Mouse (Mus musculus): ENCODE results near the gene Tcam1. TPM values are rescaled to one million over a fixed set of nuclear protein-coding genes. Genes with fewer than 3 reads are reported as not detected.

Tcam1 gene
- total RNA-seq, 2 experiments from 2014 or later: 0.16 to 0.20 TPM

DNA sequence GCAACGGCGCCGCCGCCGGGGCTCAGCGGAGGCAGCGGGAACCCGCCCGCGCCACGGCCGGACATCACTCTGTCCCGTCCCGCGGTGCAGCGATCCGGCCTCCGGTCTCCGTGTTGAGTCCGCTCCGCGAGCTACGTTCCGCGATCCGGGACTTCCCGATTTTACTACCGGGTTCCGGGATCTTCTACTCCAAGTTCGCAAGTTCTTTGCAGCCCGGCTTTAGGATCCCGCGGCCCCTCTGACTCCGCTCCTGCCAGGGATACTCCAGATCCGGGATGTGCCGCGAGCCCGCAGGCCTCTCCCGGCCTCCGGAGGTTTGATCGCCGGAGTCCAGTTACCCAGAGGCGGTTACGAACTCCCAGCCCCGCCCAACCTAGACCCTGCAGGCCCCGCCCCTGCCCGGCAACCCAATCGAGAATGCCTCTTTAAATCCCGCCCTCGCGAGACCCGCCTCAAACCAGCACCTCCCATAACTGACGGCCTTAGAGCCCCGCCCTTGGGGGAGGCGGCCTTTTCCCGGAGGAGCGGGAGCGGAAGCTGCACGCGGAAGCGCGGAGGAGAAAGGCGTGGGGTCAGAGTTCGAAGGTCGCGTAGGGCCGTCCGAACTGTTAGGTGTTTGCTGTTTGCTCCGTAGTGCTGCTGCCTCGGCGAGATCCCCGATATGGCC lies 3.7 kb upstream of the Tcam1 start, which contains the start of gene Smarcd2:
Smarcd2 (minus strand) TSS at position 329 of the 667 bp plus-strand sequence.
- DNase-seq (ENCODE audit: low spot score in 2 of 2): peak; percentile 98

DNA sequence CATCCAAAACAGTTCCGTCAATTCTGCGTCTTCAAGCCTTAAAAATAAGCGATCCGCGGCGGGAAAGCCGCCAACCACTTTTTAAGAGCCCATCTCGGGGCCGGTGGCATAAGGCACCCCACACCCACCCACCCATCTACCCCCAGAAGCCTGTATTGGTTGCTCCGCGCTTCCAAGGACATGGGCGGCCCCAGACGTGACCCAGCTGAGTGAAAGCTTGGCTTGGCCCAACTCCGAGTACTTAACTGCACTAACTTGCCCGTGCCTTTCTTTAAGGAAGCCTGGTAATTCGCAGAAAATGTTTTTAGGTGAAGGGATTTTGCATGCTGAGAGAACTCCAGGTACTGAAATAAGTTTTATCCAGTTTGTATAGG lies 3.2 kb upstream of the Tcam1 start:
- DNase-seq (ENCODE audit: low spot score in 2 of 2): no peak

DNA sequence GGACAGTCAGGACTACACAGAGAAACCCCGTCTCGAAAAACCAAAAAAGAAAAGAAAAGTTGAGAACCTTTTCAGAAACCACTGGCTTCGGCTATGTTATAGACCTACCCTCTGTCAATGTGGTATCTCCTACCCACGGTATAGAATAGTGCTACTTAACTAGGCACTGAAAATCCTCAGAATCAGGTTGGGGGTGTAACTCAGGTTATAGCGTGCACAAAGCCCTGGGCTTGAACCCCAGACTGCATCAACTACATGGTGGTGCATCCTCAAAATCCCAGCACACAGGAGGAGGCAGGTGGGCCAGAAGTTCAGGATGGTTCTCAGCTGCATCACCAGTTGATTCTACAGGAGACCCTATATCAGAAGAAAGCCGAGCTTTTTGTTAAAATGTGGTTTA lies 2.7 kb upstream of the Tcam1 start:
- no peak for DNase-seq (ENCODE audit: low spot score in 2 of 2)

DNA sequence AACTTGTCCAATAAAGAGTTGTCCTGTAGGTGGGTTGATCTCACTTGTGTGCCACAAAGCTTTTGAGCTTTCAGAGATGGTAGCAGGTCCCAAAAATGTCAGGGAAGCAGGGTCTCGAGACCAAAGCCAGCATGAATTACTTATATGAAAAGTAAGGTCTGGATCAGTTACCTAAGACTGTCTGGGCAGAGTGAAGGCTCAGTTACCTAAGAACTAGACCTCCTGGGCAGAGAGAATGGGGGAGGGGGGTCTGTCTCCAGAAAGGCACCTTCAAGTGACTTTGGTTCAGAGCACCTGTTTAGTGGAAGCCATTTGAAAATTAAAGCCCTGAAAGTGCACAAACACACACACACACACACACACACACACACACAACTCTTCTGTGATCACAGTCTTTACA lies 2.1 kb upstream of the Tcam1 start:
- no peak for DNase-seq (ENCODE audit: low spot score in 2 of 2)

DNA sequence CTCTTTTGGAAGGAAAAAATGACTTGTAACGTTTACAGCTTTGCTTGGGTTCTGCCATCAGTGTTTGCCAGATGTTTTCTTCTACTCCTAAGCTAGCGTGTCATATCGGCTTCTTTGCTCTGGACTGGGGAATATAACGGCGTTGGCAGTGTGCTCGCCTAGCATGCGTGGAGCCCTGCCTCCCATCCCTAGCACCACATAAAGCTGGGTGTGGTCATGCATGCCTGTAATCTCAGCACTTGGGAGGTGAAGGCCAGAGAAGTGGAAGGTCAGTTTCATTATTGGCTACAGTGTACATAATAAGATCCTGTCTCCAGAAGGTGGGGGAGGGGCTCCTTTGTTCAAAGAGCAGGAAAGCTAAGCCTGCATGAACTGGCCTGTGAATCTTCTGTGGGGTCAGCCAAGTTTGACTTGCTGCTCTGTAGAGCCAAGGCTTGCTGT lies 1.5 kb upstream of the Tcam1 start:
- no peak for DNase-seq (ENCODE audit: low spot score in 2 of 2)

DNA sequence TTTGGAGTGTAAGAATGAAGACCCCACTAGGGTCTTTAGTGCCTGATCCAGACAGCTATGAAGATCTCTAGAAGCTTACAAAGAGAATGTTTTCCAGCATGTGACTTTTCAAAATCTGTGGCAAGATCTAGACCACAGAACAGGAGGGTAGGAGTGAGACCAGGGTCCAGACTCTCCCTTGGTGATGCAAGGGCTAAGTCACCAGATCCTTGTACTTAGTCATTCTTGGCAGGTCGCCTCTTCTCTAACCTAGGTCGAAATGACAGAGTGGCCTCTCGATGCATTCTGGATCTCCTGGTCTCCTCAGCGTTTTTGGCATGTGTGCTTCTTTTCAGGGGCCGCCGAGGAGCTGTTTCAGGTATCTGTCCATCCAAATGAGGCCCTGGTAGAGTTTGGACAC lies 6.0 kb downstream of the Tcam1 start:
- DNase-seq (ENCODE audit: low spot score in 2 of 2): no peak

DNA sequence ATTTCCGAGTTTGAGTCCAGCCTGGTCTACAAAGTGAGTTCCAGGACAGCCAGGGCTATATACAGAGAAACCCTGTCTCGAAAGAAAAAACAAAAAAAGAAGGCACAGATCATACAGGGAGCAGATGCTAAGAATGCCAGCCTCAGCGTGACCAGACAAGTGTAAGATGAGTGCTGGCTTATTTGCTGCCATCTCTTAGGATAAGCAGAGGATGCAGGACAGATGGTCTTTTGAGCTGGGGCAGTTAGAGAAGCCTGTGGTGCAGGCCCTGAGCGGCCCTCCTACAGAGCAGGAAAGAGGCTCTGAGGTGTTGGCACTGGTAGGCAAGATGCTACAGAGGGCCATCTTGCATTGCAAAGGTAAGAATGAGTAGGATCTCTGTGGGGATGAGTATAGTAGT lies 6.9 kb downstream of the Tcam1 start:
- DNase-seq (ENCODE audit: low spot score in 2 of 2): no peak

DNA sequence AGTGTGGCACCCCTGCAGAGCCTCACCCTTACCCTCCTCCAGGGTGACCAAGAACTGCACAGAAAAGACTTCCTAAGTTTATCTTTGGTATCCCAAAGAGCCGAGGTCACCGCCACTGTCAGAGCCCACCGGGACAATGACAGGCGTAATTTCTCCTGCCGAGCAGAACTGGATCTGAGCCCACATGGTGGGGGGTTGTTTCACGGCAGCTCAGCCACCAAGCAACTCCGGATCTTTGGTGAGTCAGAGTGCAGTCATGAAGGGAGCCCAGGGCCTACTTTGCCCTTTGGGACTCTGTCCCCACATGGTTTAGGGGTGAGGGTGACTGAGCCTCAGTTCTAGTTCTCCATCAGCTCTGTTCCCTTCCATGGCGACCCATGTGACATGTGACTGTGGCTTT lies 7.7 kb downstream of the Tcam1 start:
- no peak for DNase-seq (ENCODE audit: low spot score in 2 of 2)

DNA sequence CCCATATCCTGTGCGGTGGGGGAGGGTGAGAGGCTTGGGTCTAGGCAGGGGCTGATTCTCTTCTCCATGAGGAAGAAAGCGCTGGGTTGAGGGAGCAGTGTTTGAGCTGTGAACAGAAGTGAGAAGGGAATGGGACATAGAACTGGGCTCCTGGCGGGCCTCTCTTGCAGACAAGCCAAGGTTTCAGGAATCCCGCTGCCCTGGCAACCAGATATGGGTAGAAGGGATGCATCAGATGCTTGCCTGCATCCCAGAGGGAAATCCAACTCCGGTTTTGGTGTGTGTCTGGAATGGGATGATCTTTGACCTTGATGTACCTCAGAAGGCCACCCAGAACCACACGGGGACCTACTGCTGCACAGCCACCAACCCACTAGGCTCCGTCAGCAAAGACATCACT lies 9.7 kb downstream of the Tcam1 start:
- DNase-seq (ENCODE audit: low spot score in 2 of 2): no peak

DNA sequence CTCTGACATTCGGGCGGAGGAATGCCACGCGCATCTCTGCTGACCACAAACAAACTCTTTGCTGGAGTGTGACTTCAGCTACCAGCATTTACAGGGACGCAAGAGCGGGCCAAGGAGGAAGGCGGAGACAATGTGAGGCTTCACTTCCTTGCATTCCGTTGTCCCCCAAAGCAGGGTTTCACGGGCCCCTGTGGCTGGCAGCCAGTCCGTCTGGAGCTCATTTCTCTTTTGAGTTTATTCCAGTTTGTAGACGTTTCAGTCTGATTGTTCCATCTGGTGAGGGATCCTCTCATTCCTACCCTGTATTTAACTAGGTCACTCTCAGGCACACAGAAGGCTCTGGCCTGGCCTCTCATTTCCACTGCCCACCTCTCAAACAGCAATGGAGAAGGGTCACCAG lies 10.5 kb downstream of the Tcam1 start:
- peak in 1 of 2 experiments; percentile 37 for DNase-seq (ENCODE audit: low spot score in 2 of 2)

DNA sequence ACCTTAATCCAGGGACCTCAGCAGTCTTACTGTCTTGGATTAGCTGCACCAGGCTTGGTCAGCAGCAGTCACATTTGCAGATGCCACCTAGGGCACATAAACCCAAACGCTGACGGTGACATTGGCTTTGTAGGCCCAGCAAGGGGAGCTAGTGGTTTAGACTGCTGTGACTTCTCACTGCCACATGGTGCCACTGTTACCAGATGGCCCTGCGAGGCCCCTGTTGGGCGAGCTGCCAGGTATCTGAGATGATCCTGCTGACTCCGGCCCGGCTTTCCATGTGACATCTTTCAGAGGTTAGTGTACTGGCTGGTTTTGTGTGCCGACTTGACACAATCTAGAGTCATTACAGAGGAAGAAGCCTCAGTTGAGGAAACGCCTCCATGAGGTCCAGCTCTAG lies 12.9 kb downstream of the Tcam1 start:
- DNase-seq (ENCODE audit: low spot score in 2 of 2): peak; percentile 47 to 53

DNA sequence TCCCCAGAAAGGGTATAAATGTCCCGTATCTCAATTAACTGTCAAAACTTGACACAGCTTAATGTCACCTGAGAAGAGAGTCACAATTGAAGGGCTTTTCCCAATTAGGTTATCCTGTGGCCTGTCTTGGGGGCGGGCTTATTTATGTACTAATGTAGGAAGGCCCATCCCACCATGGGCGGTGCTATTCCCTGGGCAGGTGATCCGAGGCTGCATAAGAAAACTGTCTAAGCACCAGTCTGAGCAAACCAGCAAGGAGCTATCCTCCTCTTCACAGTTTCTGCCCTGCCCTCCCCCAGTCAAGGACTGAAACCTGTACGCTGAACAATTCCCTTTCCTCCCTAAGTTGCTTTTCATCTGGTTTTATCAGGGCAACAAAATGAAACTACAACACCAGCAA lies 13.9 kb downstream of the Tcam1 start:
- no peak for DNase-seq (ENCODE audit: low spot score in 2 of 2)

DNA sequence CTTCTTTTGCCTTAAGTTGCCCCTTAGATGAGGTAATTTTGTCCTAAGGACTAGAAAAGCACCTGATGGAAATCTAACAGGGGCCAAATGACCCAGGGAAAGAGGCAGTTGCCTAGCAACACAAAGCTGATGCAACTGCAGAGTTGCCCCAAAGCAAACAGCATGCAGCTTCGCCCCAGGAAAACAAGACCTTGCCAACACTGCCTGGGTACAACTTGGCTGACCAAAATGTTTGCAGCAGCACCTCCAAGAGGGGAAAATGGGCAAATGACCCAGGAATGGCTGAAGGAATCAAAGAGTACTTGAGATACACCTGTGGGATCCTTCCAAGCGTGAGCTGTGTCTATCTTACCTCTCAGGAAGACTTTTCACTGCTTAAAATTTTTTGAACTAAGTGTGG lies 15.4 kb downstream of the Tcam1 start:
- DNase-seq (ENCODE audit: low spot score in 2 of 2): no peak

DNA sequence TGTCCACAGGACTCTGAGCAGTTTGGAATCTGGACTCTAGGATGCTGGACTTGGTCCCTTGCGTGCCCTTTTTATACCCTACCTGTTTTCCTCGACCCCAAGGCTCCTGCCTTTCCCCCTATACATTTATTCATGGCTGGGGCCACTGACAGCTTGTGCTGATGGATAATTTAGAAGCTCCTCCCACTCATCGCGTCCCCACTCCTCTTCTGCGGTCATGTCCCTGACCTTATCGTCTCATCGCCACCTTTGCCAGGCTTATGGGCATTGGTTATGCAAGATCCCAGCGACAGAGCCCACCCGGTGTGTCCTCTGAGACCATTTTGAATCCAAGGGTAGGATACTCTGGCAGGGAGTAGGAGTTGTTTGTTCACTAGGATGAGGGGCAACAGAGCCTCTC lies 25.3 kb downstream of the Tcam1 start, which contains the start of gene Gh:
Gh (minus strand) TSS at position 101 of the 400 bp plus-strand sequence.
- DNase-seq (ENCODE audit: low spot score in 2 of 2): no peak

DNA sequence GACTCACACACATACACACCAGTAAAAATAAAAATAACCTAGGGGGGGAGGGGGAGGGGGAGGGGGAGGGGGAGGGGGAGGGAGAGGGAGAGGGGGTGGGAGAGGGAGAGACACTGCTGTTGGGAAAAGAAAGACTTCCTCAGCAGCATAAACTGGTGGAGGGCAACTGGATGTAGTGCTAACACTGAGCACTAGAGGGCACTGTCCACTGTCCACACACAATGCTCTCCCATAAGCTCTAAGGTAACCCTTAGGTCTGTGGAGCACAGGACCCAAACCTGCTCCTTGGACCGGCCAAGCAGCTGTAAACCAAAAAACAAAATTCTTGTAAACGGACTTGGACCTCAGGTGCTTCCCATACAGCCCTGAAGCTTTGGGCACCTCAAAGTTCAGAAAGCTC lies 26.2 kb downstream of the Tcam1 start:
- DNase-seq (ENCODE audit: low spot score in 2 of 2): peak; percentile 65 to 66

DNA sequence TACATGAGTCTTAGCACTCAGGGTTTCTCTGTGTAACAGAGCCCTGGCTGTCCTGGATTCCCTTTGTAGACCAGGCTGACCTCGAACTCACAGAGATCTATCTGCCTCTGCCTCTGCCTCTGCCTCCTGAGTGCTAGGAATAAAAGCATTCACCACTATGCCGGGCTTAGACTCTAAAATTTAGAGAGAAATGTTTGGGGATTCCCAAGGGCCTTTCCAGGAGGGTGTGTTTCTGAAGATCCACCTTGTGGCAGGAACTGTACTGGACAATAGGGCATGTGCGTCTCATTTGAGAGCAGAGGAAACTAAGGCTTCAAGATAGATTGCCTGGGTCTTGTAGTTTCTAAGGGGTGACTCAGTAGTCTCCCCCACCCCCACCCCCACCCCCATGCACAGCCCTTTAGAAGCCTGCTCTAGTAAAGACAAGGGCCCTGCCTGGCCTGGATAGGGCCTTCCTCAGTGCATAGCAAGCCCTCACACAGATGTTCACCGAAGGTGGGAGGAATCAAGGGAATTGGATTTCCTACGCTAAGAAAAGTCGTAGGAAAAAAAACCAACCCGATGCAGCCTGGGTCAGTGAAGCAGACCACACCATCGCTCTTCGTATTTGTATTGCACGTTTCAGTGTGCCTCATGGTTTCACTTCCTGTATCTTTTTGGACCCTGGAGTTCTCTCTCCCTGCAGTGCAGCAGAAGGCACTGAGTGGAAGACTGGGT lies 29.0 kb downstream of the Tcam1 start:
- no peak for DNase-seq (ENCODE audit: low spot score in 2 of 2)

DNA sequence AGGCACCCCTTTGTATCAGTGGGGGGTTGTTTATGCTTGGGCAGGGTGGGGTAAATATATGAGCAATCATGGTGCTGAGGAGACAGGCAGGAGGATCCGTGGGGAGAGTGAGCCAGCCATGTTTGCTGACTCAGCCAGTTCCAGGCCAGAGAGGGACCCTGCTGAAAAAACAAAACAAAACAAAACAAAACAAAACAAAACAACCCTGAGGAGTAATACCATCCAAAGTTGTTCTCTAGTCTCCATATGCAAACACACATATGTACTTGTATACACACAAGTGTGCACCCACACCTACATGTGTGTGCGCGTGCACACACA lies 29.6 kb downstream of the Tcam1 start:
- no peak for DNase-seq (ENCODE audit: low spot score in 2 of 2)

DNA sequence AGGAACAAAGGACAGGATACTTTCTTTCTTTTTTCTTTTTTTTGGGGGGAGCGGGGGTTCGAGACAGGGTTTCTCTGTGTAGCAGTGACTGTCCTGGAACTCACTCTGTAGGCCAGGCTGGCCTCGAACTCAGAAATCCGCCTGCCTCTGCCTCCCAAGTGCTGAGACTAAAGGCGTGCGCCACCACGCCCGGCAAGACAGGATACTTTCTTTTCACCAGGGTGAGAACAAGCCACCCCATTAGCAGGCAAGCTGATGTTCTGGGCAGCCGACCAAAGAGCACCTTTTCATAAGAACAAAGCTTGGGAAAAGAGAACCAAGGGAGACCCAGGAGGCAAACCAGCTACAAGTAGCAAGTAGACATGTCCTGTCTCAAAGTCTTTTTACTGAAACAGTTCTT lies 30.3 kb downstream of the Tcam1 start:
- no peak for DNase-seq (ENCODE audit: low spot score in 2 of 2)

DNA sequence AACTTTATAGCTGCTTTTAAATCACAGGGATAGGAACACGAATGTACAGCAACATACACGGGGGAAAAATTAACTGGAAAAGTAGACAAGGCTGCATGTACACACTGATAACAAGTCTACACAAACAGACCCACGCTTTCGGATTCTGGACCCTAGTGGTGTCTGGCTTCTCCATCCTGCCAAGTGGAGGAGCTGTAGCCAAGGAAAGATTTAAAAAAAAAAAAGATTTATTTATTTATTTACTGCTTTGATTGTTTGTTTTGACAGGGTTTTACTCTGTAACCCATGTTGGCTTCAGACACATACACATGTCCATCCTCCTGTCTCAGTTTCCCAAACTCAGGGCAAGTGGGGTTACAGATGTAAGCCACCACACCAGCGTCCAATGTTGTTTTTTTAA lies 31.0 kb downstream of the Tcam1 start:
- DNase-seq (ENCODE audit: low spot score in 2 of 2): no peak

DNA sequence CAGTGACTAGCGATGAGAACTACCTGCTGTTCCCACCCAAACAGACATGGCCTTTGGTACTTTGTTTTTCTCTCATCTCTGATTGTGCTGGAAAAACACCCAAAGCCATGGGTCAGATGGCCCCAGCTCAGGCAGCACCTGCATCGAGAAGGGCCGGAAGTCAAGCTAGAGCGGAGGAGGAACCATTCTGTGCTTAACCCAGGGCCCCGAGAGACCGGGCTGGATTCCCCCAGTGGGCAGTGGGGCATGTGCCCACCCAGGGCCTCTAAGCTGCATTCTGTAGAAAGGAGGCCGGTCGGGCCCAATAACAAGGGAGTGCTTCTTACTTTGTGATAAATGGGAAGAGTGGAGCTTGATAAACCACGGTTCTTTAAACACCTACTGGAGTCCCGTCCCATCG lies 31.7 kb downstream of the Tcam1 start:
- no peak for DNase-seq (ENCODE audit: low spot score in 2 of 2)

DNA sequence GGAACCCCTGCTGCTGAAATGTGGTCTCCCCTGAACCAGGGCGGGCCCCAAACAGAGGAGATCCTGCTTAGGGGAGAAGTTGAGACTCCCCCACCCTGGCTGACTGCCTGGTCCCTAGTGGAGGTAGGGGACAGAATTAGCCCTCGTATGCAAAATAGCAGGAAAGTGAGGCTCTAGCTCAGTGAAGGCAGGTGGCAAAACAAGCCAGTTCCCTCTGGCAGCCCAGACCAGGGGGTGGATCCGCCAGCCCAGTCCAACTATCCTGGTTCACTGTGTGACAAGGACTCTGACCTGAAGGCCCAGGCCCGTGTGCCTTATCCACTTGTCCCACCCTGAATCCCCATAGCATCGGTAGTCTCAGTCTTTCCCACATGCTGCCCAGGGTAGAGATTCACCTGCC lies 33.7 kb downstream of the Tcam1 start:
- no peak for DNase-seq (ENCODE audit: low spot score in 2 of 2)

DNA sequence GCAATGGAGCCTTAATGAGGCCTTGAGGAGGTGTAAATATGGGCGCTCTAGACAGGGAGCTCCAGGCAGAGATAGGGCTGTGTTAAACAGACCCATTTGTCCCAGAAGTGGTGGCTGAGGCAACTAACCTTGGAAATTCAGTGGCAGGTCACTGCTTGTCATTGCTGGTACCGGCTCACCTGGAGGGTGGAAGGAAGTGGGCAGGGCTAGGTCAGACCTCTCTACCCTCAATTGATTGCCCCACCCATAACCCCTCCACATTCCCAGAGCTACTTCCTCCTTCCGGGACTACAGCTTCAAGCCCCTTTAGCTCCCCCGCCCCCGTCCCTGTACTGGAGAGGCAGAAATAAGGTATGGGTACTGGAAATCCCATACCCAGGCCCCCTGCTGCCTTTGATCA lies 37.1 kb downstream of the Tcam1 start:
- DNase-seq (ENCODE audit: low spot score in 2 of 2): no peak

DNA sequence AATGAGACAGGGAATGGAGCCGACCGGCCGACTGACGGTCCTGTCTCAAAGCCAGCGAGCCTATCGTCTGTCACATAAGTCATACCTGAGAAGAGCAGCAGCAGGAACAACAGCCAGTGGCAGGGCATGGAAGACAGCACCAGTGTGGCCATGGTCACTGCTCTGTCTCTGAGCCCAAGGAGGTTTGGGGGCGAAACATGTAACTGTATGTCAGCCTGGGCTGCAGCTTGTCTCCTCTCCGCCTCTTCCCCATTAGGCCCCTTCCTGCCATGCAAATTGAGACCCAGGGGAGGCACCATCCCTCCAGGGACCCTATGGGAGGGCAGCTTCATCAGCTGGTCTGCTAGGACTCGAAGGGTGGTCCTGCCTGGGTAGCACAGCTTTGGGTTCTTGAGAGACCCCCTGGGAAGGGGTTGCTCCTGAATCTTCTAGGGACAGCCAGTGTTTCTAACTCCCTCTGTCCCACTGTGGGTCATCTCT lies 37.9 kb downstream of the Tcam1 start, which contains the start of gene Cd79b:
Cd79b (minus strand) TSS at position 430 of the 480 bp plus-strand sequence.
- no peak for DNase-seq (ENCODE audit: low spot score in 2 of 2)
